Mouse (Mus musculus): ENCODE measurements around the gene Tnfrsf14. TPM values are rescaled to one million over a fixed set of nuclear protein-coding genes. Genes with fewer than 3 reads are reported as not detected.

Tnfrsf14 gene
- polyA plus RNA-seq, 1 experiment from 2014 or later: 0.37 TPM

GRCm38 (mm10) chr4:154960690-154961225 is 32.4 kb upstream of the Tnfrsf14 start, which contains the start of gene Hes5:
Gene Hes5, plus strand, starts transcription at chr4:154960923.
- Histone ChIP-seq H3K4me3 (replicated peaks) (peak within 1 kb of the TSS; percentile 86), H3K27me3 (replicated peaks) (peaks cover 16% of the 10 kb centered on the region), H3K27ac (replicated peaks) (peak within 1 kb of the TSS; percentile 91), H3K4me2 (peak within 1 kb of the TSS; percentile 89), H3K9me3 (replicated peaks) (no peaks in the 10 kb centered on the region), H3K9ac (replicated peaks) (peak within 1 kb of the TSS; percentile 80), H3K36me3 (no peaks in the 10 kb centered on the region), H3K4me1 (peaks cover 79% of the 10 kb centered on the region)
- under 1% methylated on average over 62 of the region's 65 CpGs for WGBS
- ATAC-seq (ENCODE audit: low FRiP score): peak; percentile 52

GRCm38 (mm10) chr4:154960021-154960689 is 31.8 kb upstream of the Tnfrsf14 start:
- Histone ChIP-seq H3K36me3 (no peaks in the 10 kb centered on the region), H3K9me3 (replicated peaks) (no peaks in the 10 kb centered on the region), H3K27ac (replicated peaks) (peak overlapping the region; percentile 91), H3K4me3 (replicated peaks) (peak overlapping the region; percentile 86), H3K4me1 (peaks cover 73% of the 10 kb centered on the region), H3K9ac (replicated peaks) (peak overlapping the region; percentile 80), H3K27me3 (replicated peaks) (peaks cover 16% of the 10 kb centered on the region), H3K4me2 (peak overlapping the region; percentile 89)
- no peak; the same call in 1 of the 2 replicates for ATAC-seq (ENCODE audit: low FRiP score)
- WGBS: 7% methylated on average over 20 of the region's 20 CpGs

- Histone ChIP-seq H3K27ac (replicated peaks) (peak overlapping the region; percentile 18; the same call in 1 of the 2 replicates), H3K9ac (replicated peaks) (no peak overlapping the region)
- ATAC-seq (ENCODE audit: low FRiP score): no peak
Measured at GRCm38 (mm10) chr4:154958621-154959020, 30.3 kb upstream of the Tnfrsf14 start.

GRCm38 (mm10) chr4:154958171-154958570 is 29.8 kb upstream of the Tnfrsf14 start:
- Histone ChIP-seq H3K4me2 (peak overlapping the region; percentile 42), H3K27me3 (replicated peaks) (peaks cover 16% of the 10 kb centered on the region), H3K9me3 (replicated peaks) (no peaks in the 10 kb centered on the region), H3K4me3 (replicated peaks) (no peak overlapping the region), H3K4me1 (peaks cover 64% of the 10 kb centered on the region), H3K36me3 (no peaks in the 10 kb centered on the region), H3K27ac (replicated peaks) (peak overlapping the region; percentile 18; the same call in 1 of the 2 replicates), H3K9ac (replicated peaks) (0 out of 2 replicates have a peak overlapping the region, but pooled peaks have one; percentile 3)
- ATAC-seq (ENCODE audit: low FRiP score): peak; percentile 15; the same call in 1 of the 2 replicates
- 4% methylated on average over 15 of the region's 15 CpGs for WGBS

More at GRCm38 (mm10) chr4:154958621-154959020, 30.3 kb upstream of the Tnfrsf14 start:
- Histone ChIP-seq H3K4me1 (peaks cover 67% of the 10 kb centered on the region), H3K36me3 (no peaks in the 10 kb centered on the region), H3K9me3 (replicated peaks) (no peaks in the 10 kb centered on the region), H3K4me3 (replicated peaks) (no peak overlapping the region), H3K27me3 (replicated peaks) (peaks cover 16% of the 10 kb centered on the region), H3K4me2 (peak overlapping the region; percentile 42; the same call in 1 of the 2 replicates)
- WGBS: 10% methylated on average over 8 of the region's 8 CpGs

GRCm38 (mm10) chr4:154957289-154957993 is 29.1 kb upstream of the Tnfrsf14 start:
- Histone ChIP-seq H3K4me2 (peak overlapping the region; percentile 42; the same call in 1 of the 2 replicates), H3K4me3 (replicated peaks) (no peak overlapping the region), H3K9ac (replicated peaks) (no peak overlapping the region), H3K9me3 (replicated peaks) (no peaks in the 10 kb centered on the region), H3K27ac (replicated peaks) (no peak overlapping the region), H3K36me3 (no peaks in the 10 kb centered on the region), H3K27me3 (replicated peaks) (peaks cover 16% of the 10 kb centered on the region), H3K4me1 (peaks cover 64% of the 10 kb centered on the region)
- WGBS: 27% methylated on average over 13 of the region's 13 CpGs
- ATAC-seq (ENCODE audit: low FRiP score): no peak

GRCm38 (mm10) chr4:154956604-154957003 is 28.2 kb upstream of the Tnfrsf14 start:
- no peak overlapping the region for H3K4me3 ChIP-seq (replicated peaks)
- H3K4me2 ChIP-seq: no peak overlapping the region
- H3K27me3 ChIP-seq (replicated peaks): peaks cover 16% of the 10 kb centered on the region
- H3K4me1 ChIP-seq: peaks cover 55% of the 10 kb centered on the region
- no peak overlapping the region for H3K9ac ChIP-seq (replicated peaks)
- no peaks in the 10 kb centered on the region for H3K36me3 ChIP-seq
- no peak for ATAC-seq (ENCODE audit: low FRiP score)
- H3K9me3 ChIP-seq (replicated peaks): no peaks in the 10 kb centered on the region
- 25% methylated on average over 9 of the region's 9 CpGs for WGBS
- no peak overlapping the region for H3K27ac ChIP-seq (replicated peaks)

- 0 out of 2 replicates have a peak overlapping the region, but pooled peaks have one; percentile 8 for H3K4me3 ChIP-seq (replicated peaks)
- H3K4me2 ChIP-seq: peak overlapping the region; percentile 43
- peaks cover 2% of the 10 kb centered on the region; the same call in 1 of the 2 replicates for H3K27me3 ChIP-seq (replicated peaks)
- H3K4me1 ChIP-seq: peaks cover 20% of the 10 kb centered on the region
- H3K36me3 ChIP-seq: no peaks in the 10 kb centered on the region
- no peaks in the 10 kb centered on the region for H3K9me3 ChIP-seq (replicated peaks)
- WGBS: under 1% methylated on average over 26 of the region's 26 CpGs
- H3K9ac ChIP-seq (replicated peaks): no peak overlapping the region
- H3K27ac ChIP-seq (replicated peaks): no peak overlapping the region
- ATAC-seq (ENCODE audit: low FRiP score): peak; percentile 12; the same call in 1 of the 2 replicates
Measured at GRCm38 (mm10) chr4:154952461-154953241, 24.3 kb upstream of the Tnfrsf14 start.

- Histone ChIP-seq H3K4me1 (peaks cover 30% of the 10 kb centered on the region), H3K9me3 (replicated peaks) (no peaks in the 10 kb centered on the region), H3K4me3 (replicated peaks) (no peak overlapping the region), H3K9ac (replicated peaks) (no peak overlapping the region), H3K4me2 (peak overlapping the region; percentile 42), H3K27ac (replicated peaks) (0 out of 2 replicates have a peak overlapping the region, but pooled peaks have one; percentile 69), H3K27me3 (replicated peaks) (no peaks in the 10 kb centered on the region; the same call in 1 of the 2 replicates), H3K36me3 (no peaks in the 10 kb centered on the region)
- 3% methylated on average over 16 of the region's 16 CpGs for WGBS
- ATAC-seq (ENCODE audit: low FRiP score): no peak
Measured at GRCm38 (mm10) chr4:154949589-154949982, 21.2 kb upstream of the Tnfrsf14 start.

- Histone ChIP-seq H3K4me3 (replicated peaks) (no peak overlapping the region), H3K27ac (replicated peaks) (peak overlapping the region; percentile 69), H3K4me1 (peaks cover 32% of the 10 kb centered on the region), H3K27me3 (replicated peaks) (no peaks in the 10 kb centered on the region; the same call in 1 of the 2 replicates), H3K36me3 (no peaks in the 10 kb centered on the region), H3K9me3 (replicated peaks) (no peaks in the 10 kb centered on the region), H3K4me2 (peak overlapping the region; percentile 42), H3K9ac (replicated peaks) (no peak overlapping the region)
- no peak for ATAC-seq (ENCODE audit: low FRiP score)
- 42% methylated on average over 6 of the region's 6 CpGs for WGBS
Measured at GRCm38 (mm10) chr4:154948940-154949588, 20.7 kb upstream of the Tnfrsf14 start.

- Histone ChIP-seq H3K27me3 (replicated peaks) (no peaks in the 10 kb centered on the region; the same call in 1 of the 2 replicates), H3K9ac (replicated peaks) (no peak overlapping the region), H3K36me3 (no peaks in the 10 kb centered on the region), H3K4me1 (peaks cover 35% of the 10 kb centered on the region), H3K9me3 (replicated peaks) (no peaks in the 10 kb centered on the region), H3K27ac (replicated peaks) (peak overlapping the region; percentile 69), H3K4me3 (replicated peaks) (no peak overlapping the region), H3K4me2 (peak overlapping the region; percentile 9; the same call in 1 of the 2 replicates)
- WGBS: 33% methylated on average over 14 of the region's 14 CpGs
- ATAC-seq (ENCODE audit: low FRiP score): peak; percentile 58
Measured at GRCm38 (mm10) chr4:154948066-154948939, 19.9 kb upstream of the Tnfrsf14 start.

All from neural tube, embryonic 15.5 days (tissue).